ENCODE assay signal across 9 mouse cellular contexts in genomic region chr7:30924581-30924980, GRCm38 (mm10). TPM values are rescaled to one million over a fixed set of nuclear protein-coding genes. Genes with fewer than 3 reads are reported as not detected.
"Had no signal": no experiment of that assay in that cellular context is flagged by ENCODE, and none has a peak within 500 bp of the region (broad histone marks: within the 10 kb centered on the region; RNA-seq: fewer than 3 reads in every experiment).

Gene Hamp2 (minus strand): TSS chr7:30924681.

RNA-seq across cellular contexts. Expression of gene Hamp2, which starts in this region (rescaled TPM):
- total RNA-seq: neutrophil, adult 5-6 weeks had no signal
- polyA plus RNA-seq: neural tube, embryonic 12.5 days; neural tube, embryonic 13.5 days; neural tube, embryonic 14.5 days; neural tube, embryonic 15.5 days; stomach, embryonic 14.5 days; stomach, embryonic 15.5 days; stomach, embryonic 16.5 days; urinary bladder, adult 2 months had no signal
